Mouse (Mus musculus): ENCODE results near the gene Mipep.

Mipep gene

DNA sequence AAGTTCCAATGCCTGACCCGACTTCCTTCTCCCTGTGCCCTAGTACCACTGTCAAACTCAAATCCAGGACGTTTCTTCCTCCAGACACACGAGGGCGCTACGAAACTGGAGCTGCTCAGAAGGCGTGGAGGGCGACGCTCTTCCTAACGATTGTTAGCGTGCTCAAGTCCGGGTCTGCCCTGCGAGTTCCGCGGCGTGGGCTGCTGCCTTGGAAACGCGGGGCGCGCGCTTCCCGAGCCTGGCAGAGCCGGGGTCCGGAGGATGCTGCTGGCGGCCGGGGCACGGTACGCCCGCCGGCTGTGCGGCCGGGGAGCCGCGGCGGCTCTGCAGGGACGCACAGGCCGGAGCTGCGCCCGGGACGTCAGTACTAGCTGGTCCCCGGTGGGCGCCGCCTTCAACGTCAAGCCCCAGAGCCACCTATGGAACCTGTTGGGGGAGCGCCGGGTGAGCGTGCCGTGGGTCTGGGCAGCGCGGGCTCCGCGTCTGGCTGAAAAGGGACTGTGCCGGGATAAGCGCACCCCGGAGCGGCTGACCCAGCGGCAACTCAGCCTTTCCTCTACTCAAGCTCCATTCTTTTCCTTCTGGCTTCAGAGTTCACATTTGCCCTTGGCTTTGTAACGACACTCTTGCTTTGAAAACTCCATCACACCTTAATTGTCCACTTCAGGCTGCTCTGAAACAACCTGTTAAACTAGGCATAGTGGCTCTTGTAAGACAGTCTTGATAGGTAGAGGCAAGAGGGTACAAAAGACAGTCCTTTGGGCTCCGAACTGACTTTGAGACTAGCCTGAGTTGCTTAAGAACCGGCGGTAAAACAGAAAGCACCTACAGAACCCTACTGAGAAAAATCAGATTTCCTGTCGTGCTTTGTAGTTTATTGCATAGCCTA lies at the start of gene Mipep:
TSS of gene Mipep (plus strand) at position 147 of the 889 bp plus-strand sequence.
- peak; percentile 88 to 91 for DNase-seq

DNA sequence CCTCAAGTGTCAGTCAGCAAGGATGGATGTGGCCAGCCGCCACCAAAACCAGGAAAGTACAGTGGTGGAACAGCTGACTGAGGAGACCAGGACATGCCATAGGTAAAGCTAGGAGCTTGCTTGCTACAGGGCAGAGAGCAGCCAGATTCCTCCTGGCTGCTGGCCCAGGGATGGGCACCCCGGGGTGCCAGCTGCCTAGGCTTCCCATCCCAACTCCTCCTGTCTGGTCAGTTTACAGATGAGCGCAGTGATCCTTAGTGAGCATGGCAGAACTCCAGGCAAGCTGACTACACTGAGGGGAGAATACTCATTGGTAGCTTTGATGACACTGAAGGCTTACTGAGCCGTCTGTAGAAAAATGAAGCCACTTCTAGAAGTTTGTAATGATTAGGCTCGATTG lies 49.2 kb upstream of the Mipep start:
- DNase-seq, result peak; percentile 87 to 92

GRCm38 (mm10) chr14:60735848-60736547 lies 48.4 kb upstream of the Mipep start:
- no peak for DNase-seq

DNA sequence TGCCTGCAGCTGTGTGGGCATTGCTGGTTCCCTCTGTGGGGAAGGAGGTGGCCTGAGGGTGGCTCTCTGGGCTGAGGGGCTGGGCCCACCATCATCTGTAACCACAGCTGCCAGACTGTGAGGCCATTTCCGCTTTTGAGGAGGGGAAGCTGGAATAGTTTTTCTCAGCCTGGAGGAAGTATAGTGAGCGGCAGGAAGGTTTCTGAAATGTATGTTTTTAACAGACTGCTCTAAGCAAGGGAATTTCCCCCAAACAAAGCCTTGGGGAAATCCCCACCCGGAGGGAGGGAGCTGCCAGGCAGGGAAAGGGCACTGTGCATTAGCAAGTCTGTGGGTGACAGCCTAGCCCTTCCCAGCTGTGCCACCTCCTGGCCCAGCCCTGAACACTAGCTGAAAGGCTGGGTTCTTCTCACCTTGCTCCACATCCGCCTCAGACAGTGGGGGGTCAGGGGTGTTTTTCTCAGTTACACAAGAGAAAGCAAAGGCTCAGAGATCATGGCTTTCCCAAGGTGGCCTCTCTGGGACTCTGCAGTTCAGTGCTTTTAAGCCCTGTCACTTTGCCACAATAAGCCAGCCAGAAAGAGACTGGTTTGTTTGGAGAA lies 47.7 kb upstream of the Mipep start:
- no peak for DNase-seq

DNA sequence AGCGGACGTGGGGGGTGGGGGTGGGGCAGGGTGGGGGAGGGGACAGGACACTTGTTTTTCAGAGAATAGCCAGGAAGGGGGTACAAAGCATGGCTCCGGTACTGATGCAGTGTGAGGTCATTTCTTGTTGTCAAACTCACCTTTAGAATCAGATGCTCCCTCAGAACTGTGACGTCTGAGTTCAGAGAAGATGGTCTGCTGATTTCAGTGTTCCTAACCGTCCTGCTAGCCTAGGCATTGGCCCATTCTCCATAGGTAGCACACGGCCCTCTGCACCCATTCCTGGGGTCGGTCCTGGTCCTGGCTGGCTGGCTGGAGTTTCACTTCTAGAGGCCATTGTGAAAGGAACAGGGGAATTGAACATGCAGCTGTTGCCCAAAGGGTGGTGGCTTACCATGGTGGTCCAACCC lies 47.2 kb upstream of the Mipep start:
- DNase-seq, result no peak

- no peak for DNase-seq
Measured at GRCm38 (mm10) chr14:60738434-60738938, 45.9 kb upstream of the Mipep start.

GRCm38 (mm10) chr14:60739155-60739554 lies 45.2 kb upstream of the Mipep start:
- no peak for DNase-seq

DNA sequence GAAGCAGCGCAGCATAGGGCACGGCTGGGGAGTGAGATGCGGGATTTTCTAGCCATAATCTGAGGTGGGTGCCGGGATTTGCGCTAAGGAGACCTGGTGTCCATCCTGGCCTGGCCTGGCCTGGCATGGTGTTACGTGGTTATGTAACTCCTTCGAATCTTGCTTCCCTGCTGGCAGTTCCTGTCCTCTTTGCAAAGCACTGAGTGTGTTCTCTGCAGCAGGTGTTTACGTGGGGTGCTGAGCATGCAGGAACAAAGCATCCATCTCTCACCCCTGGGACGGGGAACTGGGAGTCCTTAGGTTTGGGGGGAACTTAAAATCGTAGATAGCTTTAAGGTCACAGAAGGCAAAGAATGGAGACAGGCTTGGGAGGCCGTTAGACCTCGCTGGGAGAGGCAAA lies 44.8 kb upstream of the Mipep start:
- no peak for DNase-seq

GRCm38 (mm10) chr14:60740507-60740906 lies 43.9 kb upstream of the Mipep start:
- no peak for DNase-seq

DNA sequence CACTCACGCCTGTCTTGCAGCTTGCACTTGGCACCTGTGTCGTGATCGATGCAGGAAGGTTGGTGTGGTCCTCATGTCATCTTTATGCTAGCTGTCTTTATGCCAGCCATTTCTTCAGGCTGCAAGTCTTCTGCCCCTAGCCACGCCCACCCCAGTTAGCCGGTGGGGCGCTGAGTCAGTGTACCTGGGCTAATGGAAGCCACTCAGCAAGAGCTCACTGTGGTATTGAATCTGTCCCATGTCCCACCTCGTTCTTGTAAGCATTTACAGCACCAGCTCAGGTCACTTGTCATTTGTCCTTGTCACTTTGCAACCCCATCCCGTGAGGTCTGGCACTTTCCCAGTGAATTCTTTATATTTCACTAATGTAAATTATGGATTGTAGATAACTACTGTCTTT lies 43.3 kb upstream of the Mipep start:
- DNase-seq, result peak; percentile 68 to 76

DNA sequence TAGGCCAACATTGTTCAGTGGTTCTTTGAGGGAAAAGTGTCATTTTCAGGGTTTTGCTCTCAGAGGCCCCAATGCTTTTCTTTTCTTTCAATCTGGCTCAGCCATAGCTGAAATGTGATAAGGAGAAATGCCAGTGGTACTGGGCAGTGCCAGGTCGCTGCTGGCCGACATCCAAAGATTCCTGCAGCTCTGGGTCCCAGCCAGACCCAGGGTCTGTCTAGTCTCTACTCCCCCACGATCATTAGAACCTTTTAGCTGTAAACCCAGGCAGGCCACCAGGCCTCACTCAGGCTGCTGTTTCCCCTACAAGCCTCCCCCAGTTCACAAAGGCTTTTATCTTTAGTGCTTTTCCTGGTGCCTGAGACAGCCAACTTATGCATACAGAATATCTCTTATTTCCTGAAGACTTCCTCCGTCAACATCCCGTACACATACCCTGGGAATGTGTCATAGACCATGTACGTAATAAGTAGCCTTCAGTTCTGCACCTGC lies 42.8 kb upstream of the Mipep start:
- peak; percentile 97 for DNase-seq

GRCm38 (mm10) chr14:60743681-60744080 lies 40.7 kb upstream of the Mipep start:
- no peak for DNase-seq

GRCm38 (mm10) chr14:60745201-60745600 lies 39.2 kb upstream of the Mipep start:
- DNase-seq, result no peak

DNA sequence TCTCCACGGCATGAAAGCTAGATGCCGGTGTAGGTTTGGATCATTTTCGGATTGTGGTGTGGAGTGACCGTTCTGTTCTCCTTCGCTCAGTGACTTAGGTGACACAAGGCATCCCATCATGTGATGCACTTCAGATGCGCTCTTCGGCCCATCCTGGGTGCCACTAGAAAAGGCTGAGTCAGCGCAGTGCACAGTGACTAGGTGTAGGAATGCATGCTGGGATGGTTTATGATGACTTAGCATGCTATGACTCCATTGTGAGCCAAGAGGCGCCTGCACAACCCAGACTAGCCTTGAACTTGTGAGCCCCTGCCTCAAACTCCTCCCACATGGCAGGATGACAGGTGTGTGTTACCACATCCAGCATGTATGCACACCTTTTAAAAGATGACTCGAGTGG lies 38.2 kb upstream of the Mipep start:
- DNase-seq, result no peak

GRCm38 (mm10) chr14:60747154-60747870 lies 37.1 kb upstream of the Mipep start:
- DNase-seq, result no peak

DNA sequence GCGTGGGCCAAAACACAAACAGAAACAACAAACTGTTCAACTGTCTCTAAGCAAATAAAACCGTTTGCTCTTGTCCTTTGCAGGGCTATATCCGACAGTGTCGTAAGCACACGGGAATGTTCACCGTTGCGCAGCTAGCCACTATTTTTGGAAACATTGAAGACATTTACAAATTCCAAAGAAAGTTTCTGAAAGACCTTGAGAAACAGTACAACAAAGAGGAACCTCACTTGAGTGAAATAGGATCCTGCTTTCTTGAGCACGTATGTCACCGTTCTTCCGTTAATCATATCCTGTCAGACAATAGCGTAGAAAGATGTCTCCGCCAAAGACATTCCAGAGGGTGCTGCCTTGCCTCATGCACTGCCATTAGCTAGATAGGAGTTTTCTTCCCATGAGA lies 34.5 kb upstream of the Mipep start:
- DNase-seq, result no peak

DNA sequence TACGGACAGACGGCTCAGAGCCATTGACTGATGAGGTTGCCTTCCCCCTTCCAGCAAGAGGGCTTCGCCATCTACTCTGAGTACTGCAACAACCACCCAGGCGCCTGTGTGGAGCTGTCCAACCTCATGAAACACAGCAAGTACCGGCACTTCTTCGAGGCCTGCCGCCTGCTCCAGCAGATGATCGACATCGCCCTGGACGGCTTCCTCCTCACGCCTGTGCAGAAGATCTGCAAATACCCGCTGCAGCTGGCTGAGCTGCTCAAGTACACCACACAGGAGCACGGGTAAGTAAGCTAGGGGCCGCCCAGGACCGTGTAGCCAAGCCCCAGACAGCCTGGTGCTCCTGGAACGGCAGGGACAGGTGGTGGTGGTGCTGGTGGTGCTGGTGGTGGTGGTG lies 32.8 kb upstream of the Mipep start:
- no peak for DNase-seq

- DNase-seq, result peak; percentile 80 to 84
Measured at GRCm38 (mm10) chr14:60752892-60753800, 31.2 kb upstream of the Mipep start.

GRCm38 (mm10) chr14:60753801-60754126 lies 30.6 kb upstream of the Mipep start:
- DNase-seq, result no peak

DNA sequence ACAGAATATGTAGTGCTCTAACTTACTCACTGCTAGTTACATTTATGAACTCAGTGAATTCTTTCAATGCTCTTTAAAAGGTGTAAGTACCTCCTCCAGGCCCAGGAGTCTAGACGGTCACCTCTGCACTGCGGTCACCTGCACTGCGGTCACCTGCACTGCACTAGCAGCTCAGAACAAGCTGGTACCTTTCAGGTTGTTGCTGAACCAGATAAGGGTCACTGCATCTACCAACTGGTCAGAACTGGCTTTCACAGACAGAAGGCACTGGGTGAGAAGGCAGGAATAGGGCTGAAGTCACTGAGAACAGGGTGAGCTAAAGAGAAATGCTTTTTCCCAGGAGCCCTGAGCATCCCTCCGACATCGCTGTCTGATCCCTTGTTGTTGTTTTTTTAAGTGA lies 29.7 kb upstream of the Mipep start:
- DNase-seq, result no peak

DNA sequence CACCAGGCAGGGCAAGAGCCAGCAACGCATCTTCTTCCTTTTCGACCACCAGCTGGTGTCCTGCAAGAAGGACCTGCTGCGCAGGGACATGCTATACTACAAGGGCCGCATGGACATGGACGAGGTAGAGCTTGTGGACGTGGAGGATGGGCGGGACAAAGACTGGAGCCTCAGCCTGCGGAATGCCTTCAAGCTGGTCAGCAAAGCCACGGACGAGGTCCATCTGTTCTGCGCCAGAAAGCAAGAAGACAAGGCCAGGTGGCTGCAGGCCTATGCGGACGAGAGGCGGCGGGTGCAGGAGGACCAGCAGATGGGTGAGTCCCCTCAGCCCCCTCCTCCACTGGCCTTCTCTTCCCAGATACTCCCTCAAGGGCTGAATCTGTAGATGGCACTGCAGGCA lies 28.1 kb upstream of the Mipep start:
- DNase-seq, result peak; percentile 85 to 89

GRCm38 (mm10) chr14:60757265-60757664 lies 27.1 kb upstream of the Mipep start:
- no peak for DNase-seq
